Mouse (Mus musculus) monocyte, adult 2 months (primary cell): ENCODE data around the gene Gad2.

Source experiments
- DNase-seq, 2 experiments: peaks; one replicate each; pipeline ENCODE4 v3.0.0; 2022; ENCODE audit warnings: low spot score in 2 of 2, low read depth in 1 of 2

The Gad2 gene

GRCm38 (mm10) chr2:22646134-22646533 lies 24.1 kb downstream of the Gad2 start:
- no peak for DNase-seq

- DNase-seq, result no peak
Observed at GRCm38 (mm10) chr2:22648394-22648793, 26.4 kb downstream of the Gad2 start.

GRCm38 (mm10) chr2:22651826-22652225 lies 29.8 kb downstream of the Gad2 start:
- DNase-seq, result no peak

- no peak for DNase-seq
Observed at GRCm38 (mm10) chr2:22663731-22664130, 41.7 kb downstream of the Gad2 start.

- DNase-seq, result no peak
Observed at GRCm38 (mm10) chr2:22670415-22670814, 48.4 kb downstream of the Gad2 start.

GRCm38 (mm10) chr2:22671348-22671747 lies 49.3 kb downstream of the Gad2 start:
- no peak for DNase-seq

GRCm38 (mm10) chr2:22677066-22677465 lies 55.1 kb downstream of the Gad2 start:
- DNase-seq, result no peak

GRCm38 (mm10) chr2:22679944-22680343 lies 57.9 kb downstream of the Gad2 start:
- no peak for DNase-seq

GRCm38 (mm10) chr2:22689969-22690368 lies 68.0 kb downstream of the Gad2 start:
- no peak for DNase-seq

GRCm38 (mm10) chr2:22704780-22705727 lies 83.0 kb downstream of the Gad2 start:
- no peak for DNase-seq

GRCm38 (mm10) chr2:22706233-22706632 lies 84.2 kb downstream of the Gad2 start:
- DNase-seq, result no peak

- DNase-seq, result no peak
Observed at GRCm38 (mm10) chr2:22721522-22722470, 99.8 kb downstream of the Gad2 start.

- DNase-seq, result no peak
Observed at GRCm38 (mm10) chr2:22723927-22724534, 102.0 kb downstream of the Gad2 start.

- no peak for DNase-seq
Observed at GRCm38 (mm10) chr2:22727113-22727512, 105.1 kb downstream of the Gad2 start.

GRCm38 (mm10) chr2:22736134-22736533 lies 114.1 kb downstream of the Gad2 start:
- no peak for DNase-seq

GRCm38 (mm10) chr2:22739369-22739768 lies 117.4 kb downstream of the Gad2 start:
- no peak for DNase-seq

- DNase-seq, result no peak
Observed at GRCm38 (mm10) chr2:22740441-22740840, 118.4 kb downstream of the Gad2 start.

GRCm38 (mm10) chr2:22741222-22741621 lies 119.2 kb downstream of the Gad2 start:
- no peak for DNase-seq
